Mouse (Mus musculus) CD4-positive helper T cell, adult 2 months (primary cell): ENCODE data around the gene Hsd3b5.
"Not testable (repeated sequence)": the region's sequence is repeated elsewhere in the genome, so short reads cannot be mapped to it uniquely, and the experiment has no call there.

Source experiments
- DNase-seq: peaks from one replicate; pipeline ENCODE4 v3.0.0-alpha.2; 2012; ENCODE audit warnings: low read depth, missing footprints, low spot score

Gene Hsd3b5

GRCm38 (mm10) chr3:98630152-98630551 lies at the start of gene Hsd3b5:
Gene Hsd3b5 (minus strand): TSS chr3:98630252.
- DNase-seq, result no peak

DNA sequence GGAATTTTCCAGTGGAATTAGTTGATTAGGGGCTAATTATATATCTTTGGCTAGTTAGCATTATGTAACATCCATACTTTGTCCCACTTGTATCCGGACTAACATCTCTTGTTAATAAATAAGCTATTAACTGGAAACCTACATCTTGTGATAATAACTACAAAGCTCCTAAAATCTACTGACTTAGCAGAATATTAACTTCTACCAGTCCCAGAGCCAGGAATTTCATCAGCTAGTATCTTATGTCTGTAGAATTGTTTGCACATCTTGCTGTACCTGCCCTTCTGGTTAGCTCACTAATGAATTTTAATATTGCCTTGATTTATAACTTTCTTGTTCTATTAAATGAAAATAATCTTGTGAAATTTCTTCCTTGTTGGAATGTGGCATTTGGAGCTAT lies 5.1 kb upstream of the Hsd3b5 start:
- DNase-seq, result no peak

DNA sequence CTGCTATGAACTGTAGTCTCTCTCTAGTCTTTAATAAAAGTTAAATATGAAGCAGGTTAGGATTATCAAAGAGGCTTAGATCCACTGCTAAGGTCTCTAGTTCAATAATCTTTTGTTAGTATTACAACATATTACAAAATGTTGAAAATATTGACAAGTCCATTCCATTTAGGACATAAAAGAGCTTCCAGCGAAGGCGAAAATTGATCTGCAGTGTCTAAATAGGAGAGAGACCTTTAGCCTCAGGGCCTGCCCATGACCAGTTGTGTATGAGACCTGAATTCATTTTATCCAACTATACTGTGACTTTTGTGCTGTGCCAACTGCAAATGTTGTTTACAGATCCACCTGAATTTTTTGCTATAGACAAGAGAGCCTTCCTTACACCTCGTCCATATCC lies 419 bp downstream of the Hsd3b5 start:
- DNase-seq, result no peak

GRCm38 (mm10) chr3:98616786-98617185 lies 13.3 kb downstream of the Hsd3b5 start:
- DNase-seq, result not testable (repeated sequence)

DNA sequence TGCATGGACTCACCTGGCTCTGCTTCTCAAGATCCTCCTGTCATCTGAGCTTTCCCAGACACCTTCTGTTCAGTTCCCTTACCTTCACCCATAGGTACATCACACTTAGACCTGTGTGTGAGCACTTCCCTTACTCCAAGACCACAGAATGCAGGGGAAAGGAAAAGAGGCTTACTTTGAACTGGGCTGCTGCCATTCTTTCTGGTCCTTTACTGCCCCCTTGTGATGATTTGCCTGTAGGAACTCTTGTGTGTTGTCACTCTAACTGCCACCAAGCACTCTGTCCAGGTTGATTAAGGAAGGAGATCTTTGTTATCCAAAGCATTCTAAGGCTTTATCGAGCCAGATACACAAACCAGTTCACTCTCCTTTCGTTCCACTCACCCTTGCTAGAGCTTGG lies 13.8 kb downstream of the Hsd3b5 start:
- DNase-seq, result not testable (repeated sequence)

DNA sequence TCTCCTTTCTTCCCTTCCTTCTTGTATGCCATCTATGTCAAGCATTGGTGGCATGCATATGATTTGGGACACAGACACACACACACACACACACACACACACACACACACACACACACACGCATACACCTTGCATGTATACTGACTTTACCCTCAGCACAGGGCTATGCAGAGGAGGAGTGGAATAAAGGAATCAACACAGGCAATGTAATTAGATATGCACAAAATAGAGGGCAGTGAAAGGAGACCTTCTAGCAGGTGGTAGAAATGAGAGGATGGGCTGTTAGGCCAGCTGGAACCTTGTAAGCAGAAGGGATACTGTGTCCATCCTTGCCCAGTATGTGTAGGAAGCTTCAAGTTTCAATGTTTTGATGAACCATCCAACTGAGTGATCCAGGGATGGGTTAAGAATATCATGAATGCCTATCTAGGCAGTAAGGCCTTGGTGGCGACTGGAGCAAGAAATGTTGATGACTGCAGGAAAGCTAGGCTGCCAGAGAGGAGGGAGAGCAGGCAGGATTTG lies 15.6 kb downstream of the Hsd3b5 start:
- not testable (repeated sequence) for DNase-seq

DNA sequence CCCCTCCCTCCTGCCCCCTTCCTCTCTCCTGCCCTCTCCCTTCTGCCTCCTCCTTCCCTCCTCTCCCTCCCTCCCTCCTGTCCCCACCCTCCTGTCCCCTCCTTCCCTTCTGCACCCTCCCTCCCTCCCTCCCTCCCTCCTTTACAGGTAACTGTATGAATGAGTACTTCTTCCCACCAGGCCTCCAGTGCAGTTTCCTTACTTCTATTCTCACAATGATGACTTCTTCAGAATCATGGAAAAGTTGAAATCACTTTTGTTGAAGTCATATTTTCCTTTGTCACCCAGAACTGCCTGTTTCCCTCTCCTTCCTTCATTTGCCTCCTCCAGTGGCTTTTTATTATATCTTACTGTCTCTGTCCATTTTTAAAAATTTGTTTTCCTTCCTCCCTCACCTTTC lies 16.1 kb downstream of the Hsd3b5 start:
- no peak for DNase-seq

- DNase-seq, result not testable (repeated sequence)
Measured at GRCm38 (mm10) chr3:98613540-98613939, 16.5 kb downstream of the Hsd3b5 start.

- DNase-seq, result no peak
Measured at GRCm38 (mm10) chr3:98588707-98589106, 41.3 kb downstream of the Hsd3b5 start, which contains the start of gene Gm10681. Gene Gm10681 (minus strand): TSS chr3:98588807.

DNA sequence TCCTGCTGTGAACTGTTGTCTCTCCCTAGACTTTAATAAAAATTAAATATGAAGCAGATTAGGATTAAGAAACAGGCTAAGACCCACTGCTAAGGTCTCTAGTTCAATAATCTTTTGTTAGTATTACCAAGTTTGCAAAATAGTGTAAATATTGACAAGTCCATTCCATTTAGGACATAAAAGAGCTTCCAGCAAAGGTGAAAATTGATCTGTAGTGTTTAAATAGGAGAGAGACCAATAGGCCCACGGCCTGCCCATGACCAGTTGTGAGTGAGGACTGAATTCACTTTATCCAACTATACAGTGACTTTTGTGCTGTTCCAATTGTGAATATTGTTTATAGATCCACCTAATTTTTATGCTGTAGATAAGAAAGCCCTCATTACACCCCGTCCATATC lies 42.3 kb downstream of the Hsd3b5 start:
- DNase-seq, result no peak

- DNase-seq, result not testable (repeated sequence)
Measured at GRCm38 (mm10) chr3:98582622-98583021, 47.4 kb downstream of the Hsd3b5 start.

GRCm38 (mm10) chr3:98582202-98582601 lies 47.9 kb downstream of the Hsd3b5 start:
- DNase-seq, result not testable (repeated sequence)

DNA sequence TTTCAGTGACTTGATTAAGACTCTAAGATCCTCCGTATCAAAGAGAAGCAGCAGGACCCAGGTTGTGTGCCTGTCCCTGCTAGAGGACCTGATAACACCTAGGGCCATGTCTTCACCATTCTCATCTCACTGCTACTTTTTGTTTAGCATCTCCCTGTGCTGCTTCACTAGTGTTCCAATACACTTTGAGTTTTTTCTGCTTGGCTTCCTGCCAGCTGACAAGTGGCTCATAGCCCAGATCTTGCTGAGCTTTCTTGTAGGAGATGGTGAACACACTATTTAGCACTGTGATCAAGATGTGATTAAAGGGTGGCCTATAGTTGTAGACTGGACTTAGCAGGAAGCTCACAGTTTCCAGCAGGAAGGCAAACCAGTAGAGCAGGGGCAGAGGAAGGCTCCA lies 49.0 kb downstream of the Hsd3b5 start:
- not testable (repeated sequence) for DNase-seq
